Mouse (Mus musculus) layer of hippocampus, postnatal 36 days (tissue): ENCODE measurements around the gene D430042O09Rik. TPM values are rescaled to one million over a fixed set of nuclear protein-coding genes. Genes with fewer than 3 reads are reported as not detected.
A peak's percentile ranks its signal among the peaks of the same experiment; 100 is the strongest.
"Not testable (repeated sequence)": the region's sequence is repeated elsewhere in the genome, so short reads cannot be mapped to it uniquely, and the experiment has no call there.

Experiments
- DNase-seq, 2 experiments: peaks; one replicate each; pipeline ENCODE4 v3.0.0; 2022
- total RNA-seq, 2 experiments: library from RNA; stranded (reverse); gene quantifications; 2 replicates each; pipeline ENCODE4 v1.2.3; 2021

The D430042O09Rik gene
- 10 to 100 TPM; 22.9 to 32.4 TPM for total RNA-seq

GRCm38 (mm10) chr7:125707593-125708022 is at the start of gene D430042O09Rik, which contains the start of gene Gtf3c1:
Gene D430042O09Rik (plus strand): TSS chr7:125707888.
Gene Gtf3c1 (minus strand): TSS chr7:125707780.
- peak; percentile 100 for DNase-seq

- DNase-seq: no peak
These were observed 44.0 kb upstream of the D430042O09Rik start for GRCm38 (mm10) chr7:125663654-125664053.

GRCm38 (mm10) chr7:125670865-125671264 is 36.8 kb upstream of the D430042O09Rik start:
- DNase-seq: no peak

GRCm38 (mm10) chr7:125671396-125671795 is 36.3 kb upstream of the D430042O09Rik start:
- no peak for DNase-seq

- DNase-seq: peak in 1 of 2 experiments; percentile 36
These were observed 32.8 kb upstream of the D430042O09Rik start for GRCm38 (mm10) chr7:125674916-125675315.

- DNase-seq: no peak
These were observed 28.9 kb upstream of the D430042O09Rik start for GRCm38 (mm10) chr7:125678756-125679155.

- no peak for DNase-seq
These were observed 27.8 kb upstream of the D430042O09Rik start for GRCm38 (mm10) chr7:125679936-125680335.

GRCm38 (mm10) chr7:125690516-125690915 is 17.2 kb upstream of the D430042O09Rik start:
- no peak for DNase-seq

GRCm38 (mm10) chr7:125694056-125694455 is 13.6 kb upstream of the D430042O09Rik start:
- peak; percentile 42 to 46 for DNase-seq

GRCm38 (mm10) chr7:125702791-125703190 is 4.9 kb upstream of the D430042O09Rik start:
- no peak for DNase-seq

GRCm38 (mm10) chr7:125707186-125707585 is 502 bp upstream of the D430042O09Rik start:
- peak in 1 of 2 experiments; percentile 56 for DNase-seq

- DNase-seq: no peak
These were observed 412 bp downstream of the D430042O09Rik start for GRCm38 (mm10) chr7:125708100-125708499.

GRCm38 (mm10) chr7:125713542-125714055 is 5.9 kb downstream of the D430042O09Rik start:
- not testable (repeated sequence) for DNase-seq

GRCm38 (mm10) chr7:125714803-125715202 is 7.1 kb downstream of the D430042O09Rik start:
- no peak for DNase-seq

GRCm38 (mm10) chr7:125716724-125717123 is 9.0 kb downstream of the D430042O09Rik start:
- DNase-seq: no peak

GRCm38 (mm10) chr7:125717612-125718011 is 9.9 kb downstream of the D430042O09Rik start:
- no peak for DNase-seq

GRCm38 (mm10) chr7:125720370-125720769 is 12.7 kb downstream of the D430042O09Rik start:
- no peak for DNase-seq

GRCm38 (mm10) chr7:125721033-125721432 is 13.3 kb downstream of the D430042O09Rik start:
- no peak for DNase-seq

GRCm38 (mm10) chr7:125722127-125722526 is 14.4 kb downstream of the D430042O09Rik start:
- no peak for DNase-seq

GRCm38 (mm10) chr7:125723189-125723972 is 15.7 kb downstream of the D430042O09Rik start:
- DNase-seq: peak; percentile 60 to 67

- DNase-seq: no peak
These were observed 24.0 kb downstream of the D430042O09Rik start for GRCm38 (mm10) chr7:125731679-125732078.

GRCm38 (mm10) chr7:125733791-125734190 is 26.1 kb downstream of the D430042O09Rik start:
- DNase-seq: no peak

- DNase-seq: no peak
These were observed 28.8 kb downstream of the D430042O09Rik start for GRCm38 (mm10) chr7:125736366-125737015.
